Mouse (Mus musculus) MEL (cell line): Measurements from ENCODE around the gene Ilvbl. TPM values are rescaled to one million over a fixed set of nuclear protein-coding genes. Genes with fewer than 3 reads are reported as not detected.

Experiments used
- DNase-seq: peaks from one replicate; pipeline ENCODE4 v3.0.0; 2011; ENCODE audit warnings: low read depth, low spot score
- H3K27ac ChIP-seq: 2 replicates; pipeline ENCODE4 v1.5.1; 2012; ENCODE audit warnings: low read depth, mild to moderate bottlenecking, control low read depth, low read length, moderate library complexity; ENCODE audit not compliant: control insufficient read depth
- H3K27me3 ChIP-seq, 2 experiments: fragments of 150-350 bp in 1 of 2; sonication (generic) in 1 of 2; 2 replicates each; pipeline ENCODE4 v1.6.1; 2012; ENCODE audit warnings: low read length in 2 of 2, mild to moderate bottlenecking in 2 of 2, improper control_type of control experiment in 1 of 2, moderate library complexity in 1 of 2; ENCODE audit not compliant: insufficient read depth in 2 of 2, control insufficient read depth in 1 of 2
- H3K36me3 ChIP-seq, 2 experiments: 2 replicates each; pipeline ENCODE4 v1.6.1; 2012 to 2014; ENCODE audit warnings: low read length in 2 of 2, improper control_type of control experiment in 1 of 2, inconsistent platforms in 1 of 2, mild to moderate bottlenecking in 1 of 2; ENCODE audit not compliant: insufficient read depth in 2 of 2, control insufficient read depth in 1 of 2
- H3K4me1 ChIP-seq, 2 experiments: fragments of 150-350 bp in 1 of 2; sonication (generic) in 1 of 2; 2 replicates each; pipeline ENCODE4 v1.6.1; 2012; ENCODE audit warnings: low read length in 2 of 2, improper control_type of control experiment in 1 of 2, mild to moderate bottlenecking in 1 of 2; ENCODE audit not compliant: insufficient read depth in 2 of 2, control insufficient read depth in 1 of 2
- H3K4me3 ChIP-seq, 2 experiments: fragments of 150-350 bp in 1 of 2; sonication (generic) in 1 of 2; 2 replicates each; pipeline ENCODE4 v1.5.1; 2012; ENCODE audit warnings: low read depth in 2 of 2, low read length in 2 of 2, mild to moderate bottlenecking in 2 of 2, moderate library complexity in 2 of 2, control low read depth in 1 of 2, improper control_type of control experiment in 1 of 2; ENCODE audit not compliant: control insufficient read depth in 1 of 2, insufficient read depth in 1 of 2
- H3K79me2 ChIP-seq: 2 replicates; pipeline ENCODE4 v1.6.1; 2012; ENCODE audit warnings: mild to moderate bottlenecking, low read length, moderate library complexity; ENCODE audit not compliant: control insufficient read depth, poor library complexity, insufficient read depth
- H3K9ac ChIP-seq: 2 replicates; pipeline ENCODE4 v1.6.1; 2012; ENCODE audit warnings: low read depth, mild to moderate bottlenecking, control low read depth, low read length, moderate library complexity; ENCODE audit not compliant: control insufficient read depth, poor library complexity, severe bottlenecking
- H3K9me3 ChIP-seq: fragments of 150-350 bp; sonication (generic); replicated peaks from 2 replicates; pipeline ENCODE4 v1.6.1; 2012; ENCODE audit warnings: mild to moderate bottlenecking, low read length, improper control_type of control experiment, moderate library complexity; ENCODE audit not compliant: insufficient read depth
- BHLHE40 ChIP-seq: IDR thresholded peaks from 2 replicates; pipeline ENCODE4 v1.6.1; 2012; ENCODE audit warnings: low read depth, mild to moderate bottlenecking, inconsistent platforms, low read length, improper control_type of control experiment, borderline replicate concordance
- CHD1 ChIP-seq: IDR thresholded peaks from 2 replicates; pipeline ENCODE4 v1.6.1; 2012; ENCODE audit warnings: low read depth, mild to moderate bottlenecking, inconsistent platforms, low read length, improper control_type of control experiment
- CTCF ChIP-seq, 3 experiments: IDR thresholded peaks in 2 of 3; conservative IDR thresholded peaks in 1 of 3; 2 replicates each; pipeline ENCODE4 v1.5.1; 2011 to 2012; ENCODE audit warnings: low read length in 3 of 3, low read depth in 2 of 3, mild to moderate bottlenecking in 2 of 3, improper control_type of control experiment in 1 of 3, inconsistent platforms in 1 of 3, mixed read lengths in 1 of 3, moderate library complexity in 1 of 3; ENCODE audit not compliant: control insufficient read depth in 1 of 3, insufficient read depth in 1 of 3, poor library complexity in 1 of 3, severe bottlenecking in 1 of 3
- E2F4 ChIP-seq: IDR thresholded peaks from 2 replicates; pipeline ENCODE4 v1.6.1; 2011; ENCODE audit warnings: low read depth, low read length, improper control_type of control experiment, borderline replicate concordance
- ELF1 ChIP-seq: IDR thresholded peaks from 2 replicates; pipeline ENCODE4 v1.6.1; 2014; ENCODE audit warnings: low read depth, mild to moderate bottlenecking, inconsistent platforms, low read length, improper control_type of control experiment, moderate library complexity
- GABPA ChIP-seq: IDR thresholded peaks from 2 replicates; pipeline ENCODE4 v1.6.1; 2012; ENCODE audit warnings: low read depth, mild to moderate bottlenecking, inconsistent platforms, low read length, improper control_type of control experiment, moderate library complexity
- HCFC1 ChIP-seq: IDR thresholded peaks from 2 replicates; pipeline ENCODE4 v1.6.1; 2012; ENCODE audit warnings: low read depth, mild to moderate bottlenecking, inconsistent platforms, low read length, improper control_type of control experiment, moderate library complexity
- KAT2A ChIP-seq: conservative IDR thresholded peaks from 2 replicates; pipeline ENCODE4 v1.6.1; 2012; ENCODE audit warnings: low read depth, low read length, improper control_type of control experiment, inconsistent platforms
- MXI1 ChIP-seq: IDR thresholded peaks from 2 replicates; pipeline ENCODE4 v1.6.1; 2011; ENCODE audit warnings: mild to moderate bottlenecking, low read depth, low read length, improper control_type of control experiment
- MYB ChIP-seq: IDR thresholded peaks from 2 replicates; pipeline ENCODE4 v1.6.1; 2011; ENCODE audit warnings: mild to moderate bottlenecking, low read depth, low read length, improper control_type of control experiment
- NRF1 ChIP-seq: IDR thresholded peaks from 2 replicates; pipeline ENCODE4 v1.6.1; 2014; ENCODE audit warnings: low read depth, mild to moderate bottlenecking, inconsistent platforms, low read length, improper control_type of control experiment, moderate library complexity; ENCODE audit not compliant: poor library complexity, insufficient read depth, severe bottlenecking
- POLR2A ChIP-seq, 2 experiments: IDR thresholded peaks; 2 replicates each; pipeline ENCODE4 v1.6.1; 2011 to 2012; ENCODE audit warnings: low read length in 2 of 2, mild to moderate bottlenecking in 2 of 2, control low read depth in 1 of 2, improper control_type of control experiment in 1 of 2, low read depth in 1 of 2, moderate library complexity in 1 of 2; ENCODE audit not compliant: control insufficient read depth in 1 of 2, insufficient read depth in 1 of 2, poor library complexity in 1 of 2
- POLR2AphosphoS2 ChIP-seq: IDR thresholded peaks from 2 replicates; pipeline ENCODE4 v1.6.1; 2011; ENCODE audit warnings: low read length, improper control_type of control experiment
- POLR2AphosphoS5 ChIP-seq: IDR thresholded peaks from 2 replicates; pipeline ENCODE4 v1.6.1; 2012; ENCODE audit warnings: low read depth, borderline replicate concordance, mild to moderate bottlenecking, inconsistent platforms, low read length, moderate library complexity, mixed read lengths
- RAD21 ChIP-seq: IDR thresholded peaks from 2 replicates; pipeline ENCODE4 v1.6.1; 2011; ENCODE audit warnings: mild to moderate bottlenecking, low read depth, low read length, improper control_type of control experiment
- RCOR1 ChIP-seq: IDR thresholded peaks from 2 replicates; pipeline ENCODE4 v1.6.1; 2012; ENCODE audit warnings: low read depth, mild to moderate bottlenecking, inconsistent platforms, low read length, improper control_type of control experiment
- SMC3 ChIP-seq: IDR thresholded peaks from 2 replicates; pipeline ENCODE4 v1.6.1; 2011; ENCODE audit warnings: low read depth, low read length, improper control_type of control experiment
- TBP ChIP-seq: IDR thresholded peaks from 2 replicates; pipeline ENCODE4 v1.8.0; 2011; ENCODE audit warnings: low read depth, low read length, improper control_type of control experiment
- ZNF384 ChIP-seq: IDR thresholded peaks from 2 replicates; pipeline ENCODE4 v1.6.1; 2012; ENCODE audit warnings: low read depth, mild to moderate bottlenecking, inconsistent platforms, low read length, improper control_type of control experiment
- polyA plus RNA-seq, 2 experiments: library from polyadenylated mRNA; stranded (reverse) in 1 of 2; unstranded in 1 of 2; fragments of >175 nt in 1 of 2; fragments of >200 nt in 1 of 2; gene quantifications; 2 replicates each; pipeline versions ENCODE4 v1.2.1 to v1.2.4; 2012; ENCODE audit warnings: low replicate concordance in 2 of 2, low read depth in 1 of 2; ENCODE audit not compliant: insufficient read length in 2 of 2, insufficient read depth in 1 of 2, missing spikeins in 1 of 2
- total RNA-seq: library from RNA; depleted of rRNA; stranded (reverse); fragments of 300-350 nt; gene quantifications from 2 replicates; pipeline ENCODE4 v1.2.3, GENCODE M21; 2012

Ilvbl gene
- total and polyA plus RNA-seq, 3 experiments: 22.1 to 24.5 TPM; not detected in 1

DNA sequence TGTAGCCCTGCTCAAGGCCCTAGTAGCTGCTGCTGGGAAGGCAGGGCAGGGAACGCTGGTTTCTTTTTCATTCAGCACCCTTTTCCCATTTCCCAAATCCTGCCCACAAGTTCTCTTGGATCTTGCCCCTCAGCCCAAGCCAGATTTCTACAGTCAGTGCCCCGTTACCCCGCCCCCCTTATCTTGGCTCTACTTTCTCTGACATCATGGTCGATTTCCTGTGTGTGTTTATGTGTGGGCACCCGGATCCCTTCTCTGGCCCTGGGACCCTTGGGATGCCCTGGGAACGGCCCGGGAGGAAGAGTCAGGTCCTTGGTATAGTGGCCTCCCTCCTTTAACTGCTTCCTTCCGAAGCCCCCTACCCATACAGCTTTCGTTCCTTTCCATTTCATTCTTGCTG is 16.6 kb downstream of the Ilvbl start:
- Histone ChIP-seq H3K27ac (no peak overlapping the region), H3K27me3 (no peaks in the 10 kb centered on the region; a peak in 2 of 4 replicates)

DNA sequence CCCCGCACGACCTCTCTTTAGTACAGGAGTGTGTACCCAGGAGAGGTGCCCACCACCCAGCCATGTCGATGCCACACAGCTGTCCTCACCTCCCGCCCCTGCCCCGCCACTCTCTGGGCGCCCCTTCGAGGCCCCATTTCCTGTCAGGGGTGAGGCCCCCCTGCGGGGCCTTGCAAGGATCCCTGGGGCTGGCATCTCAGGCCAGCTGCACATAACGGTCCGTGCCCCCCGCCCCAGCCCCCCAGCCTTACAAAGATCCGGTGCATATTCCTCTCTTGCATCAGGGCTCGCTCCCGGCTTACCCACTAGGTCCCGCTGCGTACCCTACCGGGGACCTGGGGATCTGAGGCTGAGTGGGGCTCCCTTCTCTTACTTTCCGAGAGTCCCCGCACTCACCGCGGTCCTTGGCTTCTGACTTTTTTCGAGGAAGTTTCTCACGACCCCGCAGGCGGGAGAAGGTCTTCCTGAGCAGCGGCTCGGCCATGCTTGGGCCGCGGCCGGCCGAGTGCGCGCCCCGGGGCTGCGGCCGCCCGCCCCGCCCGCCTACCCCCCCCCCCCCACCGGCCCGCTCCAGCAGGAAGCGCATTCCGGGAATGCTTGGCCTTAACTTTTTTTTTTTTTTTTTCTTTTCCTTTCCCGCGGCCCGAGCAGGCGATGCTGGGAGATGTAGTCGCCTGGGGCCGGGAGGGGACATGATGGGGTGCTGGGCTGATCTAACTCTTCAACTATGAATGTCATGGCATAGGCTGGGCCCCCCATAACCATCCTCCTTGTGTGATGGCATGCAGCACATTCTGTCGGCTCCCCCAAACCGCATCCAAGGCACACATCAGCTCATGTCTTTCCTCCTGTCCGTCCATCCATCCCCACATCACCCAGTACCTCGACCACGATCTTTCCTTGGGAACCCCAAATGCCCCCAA is 17.5 kb downstream of the Ilvbl start, which contains the start of gene Syde1:
TSS of gene Syde1 (minus strand) at position 559 of the 923 bp plus-strand sequence.
- Histone ChIP-seq H3K4me1 (no peaks in the 10 kb centered on the region), H3K4me3 (no peak within 1 kb of the TSS), H3K9ac (no peak within 1 kb of the TSS), H3K79me2 (no peaks in the 10 kb centered on the region), H3K27me3 (no peaks in the 10 kb centered on the region; a peak in 2 of 4 replicates), H3K9me3 (no peaks in the 10 kb centered on the region), H3K27ac (no peak within 1 kb of the TSS), H3K36me3 (no peaks in the 10 kb centered on the region)
- no peak for DNase-seq
- no peak for TF ChIP-seq KAT2A
- no peak for TF ChIP-seq RAD21

More for the DNA sequence above, 16.6 kb downstream of the Ilvbl start:
- Histone ChIP-seq H3K9me3 (no peaks in the 10 kb centered on the region), H3K36me3 (no peaks in the 10 kb centered on the region), H3K4me1 (no peaks in the 10 kb centered on the region), H3K9ac (no peak overlapping the region), H3K79me2 (no peaks in the 10 kb centered on the region), H3K4me3 (no peak overlapping the region)
- no peak for TF ChIP-seq RAD21
- no peak for TF ChIP-seq E2F4
- TF ChIP-seq ZNF384: no peak
- no peak for TF ChIP-seq POLR2AphosphoS5
- no peak for TF ChIP-seq NRF1
- no peak for TF ChIP-seq MYB
- TF ChIP-seq CHD1: no peak
- TF ChIP-seq CTCF (IDR thresholded peaks at IDR 0.05 in 2 of 3, conservative IDR thresholded peaks at IDR 0.05 in 1 of 3; ENCODE audit: control insufficient read depth in 1 of 3, insufficient read depth in 1 of 3, low read depth in 2 of 3, low read length in 3 of 3, poor library complexity in 1 of 3, severe bottlenecking in 1 of 3): no peak
- no peak for TF ChIP-seq POLR2A (IDR thresholded peaks at IDR 0.05; ENCODE audit: control insufficient read depth in 1 of 2, insufficient read depth in 1 of 2, low read depth in 1 of 2, low read length in 2 of 2, poor library complexity in 1 of 2)
- no peak for TF ChIP-seq SMC3
- TF ChIP-seq GABPA: no peak
- TF ChIP-seq HCFC1: no peak
- no peak for TF ChIP-seq ELF1
- TF ChIP-seq RCOR1: no peak
- no peak for TF ChIP-seq TBP
- TF ChIP-seq POLR2AphosphoS2: no peak
- TF ChIP-seq BHLHE40: no peak
- TF ChIP-seq MXI1: no peak
- no peak for DNase-seq
